Comparison of ENCODE assay signal across 9 mouse cellular contexts in genomic region chr5:131650381-131650891, GRCm38 (mm10).
DNase-seq lines count a peak whose midpoint lies in the region; ATAC-seq lines count a peak whose summit lies in the region.
"Had no signal": no experiment of that assay in that cellular context is flagged by ENCODE, and none has a peak within 500 bp of the region (broad histone marks: within the 10 kb centered on the region; RNA-seq: fewer than 3 reads in every experiment).

No protein-coding gene starts in this region.

- DNase-seq in R1 (ENCODE audit: low read depth, low spot score): peak; percentile 17
- DNase-seq in adrenal gland, postnatal 14 days: peak; percentile 12
- DNase-seq in kidney, postnatal 25 days: peak; percentile 36 to 65
- DNase-seq in frontal cortex, postnatal 10 days (ENCODE audit: low spot score in 2 of 2): no peak
- DNase-seq in thymus, postnatal 25 days: no peak
- no peak for DNase-seq in urinary bladder, adult 18-20 months (ENCODE audit: low spot score in 2 of 2)
- DNase-seq in thymus, postnatal 14 days: no peak

- H3K9ac ChIP-seq in heart, embryonic 11.5 days (ENCODE audit: low read depth, low read length): no peak overlapping the region
- H3K9ac ChIP-seq: limb, embryonic 15.5 days had no signal

- H3K27me3 ChIP-seq in heart, embryonic 11.5 days (ENCODE audit: control insufficient read depth, insufficient read depth, low read length): no peaks in the 10 kb centered on the region
- H3K27me3 ChIP-seq: limb, embryonic 15.5 days had no signal

- ATAC-seq in heart, embryonic 11.5 days (replicated peaks; ENCODE audit: insufficient number of reproducible peaks, low FRiP score, low TSS enrichment): no peak

- H3K4me1 ChIP-seq in heart, embryonic 11.5 days (ENCODE audit: control insufficient read depth, insufficient read depth, low read length): peaks cover 23% of the 10 kb centered on the region

- 41% methylated on average over 11 of the region's 11 CpGs for WGBS in heart, embryonic 11.5 days (ENCODE audit: insufficient replicate concordance)

- H3K36me3 ChIP-seq in heart, embryonic 11.5 days (ENCODE audit: control insufficient read depth, insufficient read depth, low read length): no peaks in the 10 kb centered on the region
- H3K36me3 ChIP-seq: limb, embryonic 15.5 days had no signal

- H3K27ac ChIP-seq in heart, embryonic 11.5 days (ENCODE audit: low read depth, low read length): peak overlapping the region; percentile 76
- H3K27ac ChIP-seq: limb, embryonic 15.5 days had no signal

- H3K4me2 ChIP-seq in heart, embryonic 11.5 days: no peak overlapping the region
- H3K4me2 ChIP-seq: limb, embryonic 15.5 days had no signal

- no peaks in the 10 kb centered on the region for H3K9me3 ChIP-seq in heart, embryonic 11.5 days (replicated peaks; ENCODE audit: control insufficient read depth, low read length)
- H3K9me3 ChIP-seq: limb, embryonic 15.5 days had no signal

- H3K4me3 ChIP-seq in heart, embryonic 11.5 days (ENCODE audit: low read depth, low read length): no peak overlapping the region
- H3K4me3 ChIP-seq: limb, embryonic 15.5 days had no signal

Comparison
In these comparisons a context has a peak if more than half of its experiments do, and no peak if none do; other contexts are left out.
1. DNase-seq: peak in R1 (single experiment), adrenal gland, postnatal 14 days (single experiment) and kidney, postnatal 25 days (2 of 2); none in frontal cortex, postnatal 10 days (0 of 2), thymus, postnatal 25 days (single experiment), urinary bladder, adult 18-20 months (0 of 2) and thymus, postnatal 14 days (single experiment).